Mouse (Mus musculus): ENCODE data around the gene Hyal1. TPM values are rescaled to one million over a fixed set of nuclear protein-coding genes. Genes with fewer than 3 reads are reported as not detected.

Gene Hyal1
- total RNA-seq, 2 experiments from 2014 or later: 6.0 to 8.5 TPM

DNA sequence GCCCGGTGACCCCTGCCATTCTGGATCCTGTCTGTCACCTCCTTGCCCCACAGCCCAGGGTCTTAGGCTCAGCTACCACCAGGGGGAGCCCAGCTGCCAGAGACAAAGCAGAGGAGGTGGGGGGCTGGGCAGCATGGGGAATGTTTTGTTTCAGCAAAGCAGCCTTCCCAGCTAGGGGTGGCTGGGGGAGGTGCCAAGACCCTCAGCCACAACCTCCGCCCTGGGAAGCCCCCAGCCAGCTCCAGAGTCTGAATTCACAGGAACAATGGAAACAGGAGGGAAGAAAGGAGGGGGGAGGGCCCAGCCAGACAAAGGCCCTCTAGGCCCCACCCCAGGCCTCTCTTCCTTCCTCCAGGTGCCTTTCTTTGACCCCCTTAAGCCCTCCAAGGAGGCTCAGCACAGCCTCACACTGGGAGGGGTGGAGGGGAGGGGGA is 50.1 kb downstream of the Hyal1 start:
- peak; percentile 77 to 79 for DNase-seq (ENCODE audit: extremely low spot score in 1 of 2, low spot score in 2 of 2)
- TF ChIP-seq CTCF (IDR thresholded peaks at IDR 0.05): peak; percentile 87
- Histone ChIP-seq H3K4me3 (no peak overlapping the region), H3K27ac (peak overlapping the region; percentile 79)
- intact Hi-C loops (cut with DNase I): loop anchor here (1.0 kb wide), 1 partner anchor 17 kb away; no protein-coding TSS in a partner anchor

DNA sequence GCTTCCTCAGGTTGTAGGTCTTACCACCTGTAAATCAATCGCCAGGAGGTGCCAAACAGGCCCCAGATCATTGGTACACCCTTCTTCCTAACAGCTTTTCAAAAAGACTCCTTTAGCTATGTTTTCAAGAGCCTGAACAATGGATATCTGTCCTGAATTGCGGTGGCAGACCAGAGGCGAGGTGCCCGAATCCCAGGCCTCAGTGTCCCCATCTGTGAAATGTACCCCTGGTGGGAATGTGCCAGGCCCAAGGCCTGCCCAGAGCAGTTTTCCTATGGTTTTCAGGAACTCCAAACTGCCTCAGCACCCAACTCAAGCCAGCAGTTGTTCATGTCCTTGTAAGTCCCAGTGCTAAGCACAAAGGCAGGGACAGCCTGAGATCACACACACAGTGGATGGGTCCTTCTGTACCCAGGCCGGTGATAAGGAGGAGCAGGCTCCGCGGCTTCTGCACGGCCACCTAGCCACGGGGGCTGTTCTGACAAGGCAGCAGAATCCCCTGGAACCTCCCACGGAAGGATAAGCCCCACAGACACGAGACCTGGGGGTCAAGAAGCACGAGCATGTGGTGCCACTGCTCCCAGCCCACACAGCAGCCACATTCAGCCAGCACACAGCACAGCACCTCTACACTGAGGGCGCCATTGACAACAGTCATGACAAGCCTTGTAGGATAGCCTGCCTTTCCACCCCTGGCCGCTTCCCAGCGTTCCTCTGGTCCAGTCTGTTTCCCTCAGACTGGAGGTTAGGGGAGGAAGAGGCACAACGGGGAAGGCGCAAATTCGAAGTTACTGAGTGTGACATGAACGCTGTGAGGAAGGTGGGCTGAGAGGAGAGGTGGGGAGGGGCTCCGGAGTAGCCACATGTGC is 50.9 kb downstream of the Hyal1 start:
- Histone ChIP-seq H3K4me3 (no peak overlapping the region), H3K27ac (peak overlapping the region; percentile 79)
- intact Hi-C loops (cut with DNase I): no loop called here
- TF ChIP-seq CTCF (IDR thresholded peaks at IDR 0.05): no peak
- no peak for DNase-seq (ENCODE audit: extremely low spot score in 1 of 2, low spot score in 2 of 2)

DNA sequence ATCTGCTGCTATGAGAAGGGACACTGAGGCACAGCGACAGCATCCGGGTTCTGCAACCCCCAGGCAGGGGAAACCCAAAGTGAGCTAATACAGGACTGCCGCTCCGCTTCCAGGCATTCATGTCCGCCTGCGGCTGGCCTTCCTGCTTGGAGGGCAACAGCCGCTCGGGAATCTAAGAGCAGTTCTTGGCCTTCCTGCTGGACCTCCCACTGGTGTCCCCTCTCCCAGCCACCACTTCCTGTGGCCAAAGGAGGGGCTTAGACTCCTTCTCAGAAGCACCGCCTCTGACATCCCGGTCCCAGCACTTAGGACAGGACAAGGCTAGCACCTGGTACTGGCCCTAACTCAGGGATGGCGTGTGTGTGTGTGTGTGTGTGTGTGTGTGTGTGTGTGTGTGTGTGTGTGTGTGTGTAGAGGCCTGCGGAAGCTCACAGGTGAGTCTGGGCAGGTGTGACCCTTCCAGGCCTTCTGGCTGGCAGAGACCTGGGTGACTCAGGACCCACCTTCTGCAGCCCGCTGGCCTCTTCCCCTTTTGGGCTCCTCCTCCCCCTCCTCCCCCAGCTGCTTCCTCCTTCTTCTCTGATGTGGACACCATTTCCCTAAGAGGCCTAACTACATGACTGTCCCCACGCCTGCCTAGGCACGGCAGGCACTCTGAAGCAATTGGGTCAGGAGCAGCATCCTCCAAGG is 52.1 kb downstream of the Hyal1 start:
- no peak for DNase-seq (ENCODE audit: extremely low spot score in 1 of 2, low spot score in 2 of 2)
- TF ChIP-seq CTCF (IDR thresholded peaks at IDR 0.05): no peak
- peak overlapping the region; percentile 79 for H3K27ac ChIP-seq
- H3K4me3 ChIP-seq: no peak overlapping the region
- intact Hi-C loops (cut with DNase I): no loop called here

DNA sequence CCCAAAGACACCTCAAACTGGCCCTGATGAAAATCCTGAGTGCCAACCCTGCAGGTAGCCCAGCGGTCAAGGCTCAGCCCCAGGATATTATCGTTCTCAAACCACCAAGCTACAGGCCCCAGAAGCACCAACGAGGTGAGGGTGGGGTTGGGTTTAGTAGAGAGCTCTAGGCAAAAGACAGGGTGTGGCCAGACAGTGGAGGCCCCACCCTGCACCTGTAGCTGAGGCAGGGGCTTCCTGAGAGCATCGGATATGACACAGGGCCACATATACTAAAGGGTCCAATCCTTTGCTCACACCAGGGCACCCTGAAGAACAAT is 52.6 kb downstream of the Hyal1 start:
- H3K4me3 ChIP-seq: 0 out of 2 replicates have a peak overlapping the region, but pooled peaks have one; percentile 11
- intact Hi-C loops (cut with DNase I): no loop called here
- no peak for TF ChIP-seq CTCF (IDR thresholded peaks at IDR 0.05)

DNA sequence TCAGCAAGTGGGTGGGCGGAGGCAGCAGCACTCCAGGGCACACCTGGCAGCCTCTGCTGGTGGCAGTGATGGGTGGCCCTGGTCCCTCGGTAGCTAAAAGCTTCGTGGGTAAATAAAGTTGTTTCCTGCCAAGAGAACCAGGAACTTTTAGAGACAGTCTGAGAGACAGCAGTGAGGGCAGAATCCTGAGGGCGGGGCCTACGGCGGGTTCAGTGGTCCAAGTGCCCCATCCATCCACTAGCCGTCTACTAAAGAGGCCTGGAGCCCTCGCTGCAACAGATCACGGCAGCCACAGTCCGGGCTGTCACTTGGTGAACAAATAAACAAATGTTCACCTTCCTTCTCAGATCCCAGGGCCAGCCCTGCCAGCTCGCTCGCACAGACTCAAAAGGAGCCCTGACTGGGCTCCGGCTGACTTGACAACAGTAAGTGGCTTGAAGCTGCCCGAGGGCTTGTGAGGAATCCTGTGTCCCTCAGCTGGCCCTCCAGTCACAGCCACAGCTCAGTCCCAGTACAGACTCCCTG is 53.2 kb downstream of the Hyal1 start:
- DNase-seq (ENCODE audit: extremely low spot score in 1 of 2, low spot score in 2 of 2): no peak
- Histone ChIP-seq H3K27ac (peak overlapping the region; percentile 70), H3K4me3 (0 out of 2 replicates have a peak overlapping the region, but pooled peaks have one; percentile 14)
- no peak for TF ChIP-seq CTCF (IDR thresholded peaks at IDR 0.05)
- intact Hi-C loops (cut with DNase I): no loop called here

More for the DNA sequence above, 52.6 kb downstream of the Hyal1 start:
- peak overlapping the region; percentile 70 for H3K27ac ChIP-seq
- DNase-seq (ENCODE audit: extremely low spot score in 1 of 2, low spot score in 2 of 2): no peak

DNA sequence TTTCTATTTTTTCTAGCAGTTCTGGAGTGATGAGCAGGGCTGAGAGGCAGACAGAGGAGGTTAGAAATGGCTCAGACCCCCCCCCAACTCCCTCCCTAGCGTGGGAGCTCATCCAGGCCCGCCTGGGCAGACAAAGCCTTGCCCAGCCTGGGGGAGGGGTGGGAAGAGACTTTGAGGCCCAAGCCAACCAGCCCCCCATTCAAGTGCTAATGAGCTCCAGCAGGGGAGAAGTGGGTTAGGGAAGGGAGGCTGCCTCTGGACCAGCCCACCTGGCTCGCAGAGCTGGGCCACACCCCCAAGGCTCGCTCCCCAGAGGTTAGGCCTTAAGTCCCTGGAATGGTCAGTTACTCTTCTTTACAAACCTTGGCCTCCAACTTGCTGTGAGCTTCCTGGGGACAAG is 53.8 kb downstream of the Hyal1 start:
- Histone ChIP-seq H3K4me3 (no peak overlapping the region), H3K27ac (peak overlapping the region; percentile 70)
- no peak for TF ChIP-seq CTCF (IDR thresholded peaks at IDR 0.05)
- DNase-seq (ENCODE audit: extremely low spot score in 1 of 2, low spot score in 2 of 2): peak in 1 of 2 experiments; percentile 59
- intact Hi-C loops (cut with DNase I): no loop called here

Other genes starting within 250 kb of the Hyal1 start
- gene Hemk1, start 238.6 kb upstream of the Hyal1 start, total RNA-seq (2021): 10 to 100 TPM; 18.6 to 21.5 TPM
- gene 6430571L13Rik, start 236.3 kb upstream of the Hyal1 start, total RNA-seq (2021): 1 to 10 TPM; 4.3 to 4.4 TPM
- gene Cacna2d2, start 177.3 kb upstream of the Hyal1 start, total RNA-seq (2021): 10 to 100 TPM; 24.1 to 34.7 TPM
- 10 to 100 TPM; 35.3 to 35.6 TPM for gene Tmem115, start 43.0 kb upstream of the Hyal1 start, total RNA-seq (2021)
- 10 to 100 TPM; 14.7 to 16.7 TPM for gene Cyb561d2, start 34.7 kb upstream of the Hyal1 start, total RNA-seq (2021)
- 10 to 100 TPM; 39.7 to 48.3 TPM for gene Nprl2, start 34.7 kb upstream of the Hyal1 start, total RNA-seq (2021)
- gene Zmynd10, start 29.6 kb upstream of the Hyal1 start, total RNA-seq (2021): 1 to 10 TPM; 3.8 to 4.7 TPM
- 10 to 100 TPM; 19.7 to 20.5 TPM for gene Rassf1, start 25.4 kb upstream of the Hyal1 start, total RNA-seq (2021)
- gene Tusc2, start 13.7 kb upstream of the Hyal1 start, total RNA-seq (2021): 10 to 100 TPM; 91.0 to 99.1 TPM
- gene Hyal2, start 9.0 kb upstream of the Hyal1 start, total RNA-seq (2021): 10 to 100 TPM; 14.9 TPM
- gene Naa80, start 2.0 kb downstream of the Hyal1 start, total RNA-seq (2021): 10 to 100 TPM; 11.3 to 12.6 TPM
- gene Hyal3, start 3.9 kb downstream of the Hyal1 start, total RNA-seq (2021): 1 to 10 TPM in 1 of 2 experiments, under 1 TPM in 1; 0.97 to 1.2 TPM
- 10 to 100 TPM; 10.5 to 10.9 TPM for gene Ifrd2, start 10.7 kb downstream of the Hyal1 start, total RNA-seq (2021)
- 1 to 10 TPM; 3.3 to 4.1 TPM for gene Sema3b, start 32.3 kb downstream of the Hyal1 start, total RNA-seq (2021)
- gene Gnai2, start 58.4 kb downstream of the Hyal1 start, total RNA-seq (2021): 100 to 1,000 TPM; 201 to 213 TPM
- 10 to 100 TPM; 74.7 to 76.2 TPM for gene Slc38a3, start 92.6 kb downstream of the Hyal1 start, total RNA-seq (2021)
- gene Gnat1, start 102.8 kb downstream of the Hyal1 start, total RNA-seq (2021): under 1 TPM in 1 of 2 experiments, not detected in 1; 0.18 TPM
- gene Sema3f, start 133.5 kb downstream of the Hyal1 start, total RNA-seq (2021): 10 to 100 TPM; 17.3 to 17.7 TPM
- gene Rbm5, start 194.1 kb downstream of the Hyal1 start, total RNA-seq (2021): 100 to 1,000 TPM; 146 to 147 TPM

Measured in left cerebral cortex, adult 2 months (tissue).